Mouse (Mus musculus) left cerebral cortex, postnatal 25 days (tissue): ENCODE measurements around the gene Sema3f. TPM values are rescaled to one million over a fixed set of nuclear protein-coding genes. Genes with fewer than 3 reads are reported as not detected.
A peak's percentile ranks its signal among the peaks of the same experiment; 100 is the strongest.

Source experiments
- DNase-seq, 2 experiments: peaks; one replicate each; pipeline ENCODE4 v3.0.0; 2022; ENCODE audit warnings: low spot score in 2 of 2, mixed read lengths in 1 of 2
- intact Hi-C: fragments of 180-260 bp; cut with DNase I; formaldehyde crosslinking; loops from one replicate; pipeline ENCODE4 v1.15.1; 2025
- total RNA-seq, 2 experiments: library from RNA; stranded (reverse); gene quantifications; 2 replicates each; pipeline ENCODE4 v1.2.3; 2021

Sema3f gene
- total RNA-seq, 2 experiments from 2014 or later: 16.6 to 17.8 TPM

DNA sequence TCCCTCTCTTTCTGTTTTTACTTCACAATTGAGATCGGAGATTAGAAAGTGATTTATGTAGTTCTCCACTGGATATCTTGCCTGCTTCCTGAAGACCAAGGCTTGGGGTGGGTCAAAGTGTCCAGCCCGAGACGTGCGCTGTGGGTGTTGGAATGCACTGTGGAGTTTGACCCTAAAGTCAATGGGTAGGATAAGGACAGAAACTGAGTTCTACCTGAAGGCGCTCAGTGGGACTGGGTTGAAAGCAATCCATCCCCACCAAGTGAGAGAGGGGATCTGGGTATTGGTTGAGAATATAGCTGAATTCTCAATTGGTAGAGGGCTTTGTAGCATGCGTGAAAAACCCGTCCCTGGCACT, 65.1 kb downstream of the Sema3f start:
- intact Hi-C loops: loop anchor here (1.0 to 5.0 kb wide), 2 partner anchors 31 to 92 kb away; no protein-coding TSS in a partner anchor
- DNase-seq: no peak

- DNase-seq: peak; percentile 92
- intact Hi-C loops: loop anchor here (1.0 to 5.0 kb wide), 4 partner anchors 18 to 93 kb away; no protein-coding TSS in a partner anchor
Observed at GRCm38 (mm10) chr9:107644495-107645152, 65.7 kb downstream of the Sema3f start.

GRCm38 (mm10) chr9:107643544-107644214, 66.6 kb downstream of the Sema3f start:
- intact Hi-C loops: loop anchor here (1.0 kb wide), 2 partner anchors 17 to 41 kb away; no protein-coding TSS in a partner anchor
- DNase-seq: no peak

DNA sequence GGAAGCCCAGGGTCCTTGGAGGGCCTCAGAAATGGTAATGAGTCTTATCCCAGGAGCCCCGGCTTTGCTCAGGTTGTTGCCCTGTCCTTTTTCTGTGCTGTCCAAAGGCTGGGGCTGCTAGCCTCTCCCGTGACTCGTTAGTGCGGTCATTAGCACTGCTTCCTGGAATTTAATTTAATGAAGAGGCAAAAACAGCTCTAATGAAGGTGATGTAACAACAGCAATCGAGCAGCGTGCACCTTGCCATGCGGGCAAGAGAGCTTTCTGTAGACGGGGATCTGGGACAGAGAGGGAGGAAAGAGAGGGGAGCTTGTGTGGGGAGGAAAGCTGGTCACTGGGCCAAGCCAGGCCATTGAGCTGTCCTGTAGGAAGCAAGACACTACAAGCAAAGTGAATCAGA, 68.6 kb downstream of the Sema3f start:
- DNase-seq: no peak
- intact Hi-C loops: no loop called here

- DNase-seq: peak in 1 of 2 experiments; percentile 52
- intact Hi-C loops: no loop called here
Observed at GRCm38 (mm10) chr9:107640257-107640772, 70.0 kb downstream of the Sema3f start.

DNA sequence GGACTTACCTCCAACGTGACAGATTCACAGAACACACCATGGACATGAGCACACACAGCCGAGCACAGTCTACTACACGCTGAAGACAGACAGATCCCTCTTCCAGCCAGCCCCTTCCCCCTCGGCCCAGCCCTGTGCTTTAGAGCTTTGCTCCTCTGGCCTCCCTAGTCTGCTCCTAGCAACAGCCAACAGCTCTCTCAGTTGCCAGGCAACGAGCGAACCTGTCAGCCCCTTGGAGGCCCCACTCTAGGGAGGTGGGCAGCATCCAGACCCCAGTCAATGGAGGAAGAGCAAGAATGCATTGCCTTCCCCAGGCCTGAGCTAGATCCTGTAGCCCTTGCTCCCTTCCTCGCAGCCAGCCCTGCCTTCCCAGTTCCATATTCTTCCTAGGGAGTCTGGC, 73.2 kb downstream of the Sema3f start:
- no peak for DNase-seq
- intact Hi-C loops: no loop called here

- intact Hi-C loops: no loop called here
Observed at GRCm38 (mm10) chr9:107635279-107636028, 74.8 kb downstream of the Sema3f start, which contains the start of gene Gnai2. Gene Gnai2 (minus strand): TSS chr9:107635367.

GRCm38 (mm10) chr9:107634406-107635278, 75.6 kb downstream of the Sema3f start:
- intact Hi-C loops: no loop called here
- DNase-seq: no peak

More at GRCm38 (mm10) chr9:107635279-107636028, 74.8 kb downstream of the Sema3f start, which contains the start of gene Gnai2:
- peak; percentile 90 to 97 for DNase-seq

- intact Hi-C loops: no loop called here
- no peak for DNase-seq
Observed at GRCm38 (mm10) chr9:107633661-107634405, 76.4 kb downstream of the Sema3f start.

DNA sequence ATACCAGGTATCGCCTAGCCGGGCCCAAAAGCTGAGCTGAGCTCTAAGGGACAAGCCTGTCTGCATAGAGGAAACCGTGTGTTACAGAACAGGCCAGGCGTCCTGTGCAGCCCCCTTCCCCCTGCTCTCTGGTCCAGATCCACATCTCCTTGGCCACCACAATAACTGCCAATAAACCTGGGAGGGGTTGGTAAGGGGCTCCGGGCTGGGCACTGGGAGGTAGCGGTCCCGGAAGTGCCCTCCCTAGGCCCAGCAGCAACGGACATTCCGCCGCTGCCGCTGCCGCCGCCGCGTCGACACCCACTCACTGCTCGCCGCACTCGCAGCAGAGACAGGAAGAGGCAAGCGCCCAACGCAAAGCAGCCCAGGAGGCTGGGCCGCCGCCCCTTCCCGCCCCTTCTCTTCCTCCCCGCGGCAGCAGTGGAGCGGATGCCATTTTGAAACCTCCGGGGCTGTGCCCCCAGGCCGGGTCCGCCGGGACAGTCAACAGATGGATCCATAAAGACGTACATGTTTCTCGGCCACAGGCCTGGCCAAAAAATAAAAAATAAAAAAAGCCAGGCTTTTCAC, 77.1 kb downstream of the Sema3f start:
- intact Hi-C loops: no loop called here

DNA sequence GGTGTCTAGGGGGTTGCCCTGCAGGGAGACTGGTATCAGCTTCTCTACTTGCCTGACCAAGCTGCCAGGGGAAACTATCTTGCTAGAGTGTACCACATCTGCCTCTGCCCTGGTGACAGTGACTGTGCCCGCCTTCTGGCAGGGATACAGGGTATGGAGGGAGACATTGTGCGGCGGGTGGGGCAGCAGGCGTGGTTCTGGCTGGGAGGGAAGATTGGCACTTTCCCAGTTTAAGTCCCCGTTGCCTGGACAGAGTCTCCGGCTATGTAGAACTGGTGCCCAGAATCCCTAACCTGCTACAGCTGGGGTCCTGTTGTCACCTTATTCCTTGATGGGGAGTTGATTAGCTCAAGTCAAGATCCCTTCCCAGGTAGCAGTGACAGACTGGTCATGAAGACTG, 77.8 kb downstream of the Sema3f start:
- intact Hi-C loops: no loop called here
- no peak for DNase-seq

More for the DNA sequence above, 77.1 kb downstream of the Sema3f start:
- peak; percentile 82 to 84 for DNase-seq

DNA sequence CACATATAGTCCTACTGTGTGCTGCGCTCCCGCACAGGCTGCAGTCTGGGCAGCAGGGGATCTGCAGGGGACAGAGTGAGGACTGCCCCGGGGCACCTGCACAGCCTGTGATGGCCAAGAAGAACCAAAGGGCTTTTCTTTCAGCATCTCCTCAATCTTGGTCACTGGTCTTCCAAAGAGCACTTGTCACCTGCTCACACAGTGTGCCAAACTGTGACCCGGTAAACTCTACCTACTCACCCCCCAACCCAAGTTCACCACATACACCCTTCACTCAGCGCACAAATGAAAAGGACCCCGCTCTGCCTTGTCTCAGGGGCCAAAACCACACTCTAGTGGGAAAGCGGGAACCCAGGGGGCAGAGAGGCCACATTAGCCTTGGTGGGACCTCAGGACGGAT, 78.4 kb downstream of the Sema3f start:
- no peak for DNase-seq
- intact Hi-C loops: no loop called here

Other genes starting within 250 kb of the Sema3f start
- 10 to 100 TPM; 33.3 to 36.5 TPM for gene Tmem115, start 176.5 kb downstream of the Sema3f start, total RNA-seq
- 10 to 100 TPM; 16.2 to 17.4 TPM for gene Cyb561d2, start 168.3 kb downstream of the Sema3f start, total RNA-seq
- 10 to 100 TPM; 40.4 to 41.7 TPM for gene Nprl2, start 168.2 kb downstream of the Sema3f start, total RNA-seq
- gene Zmynd10, start 163.2 kb downstream of the Sema3f start, total RNA-seq: 1 to 10 TPM; 4.0 to 5.6 TPM
- 10 to 100 TPM; 14.3 to 17.4 TPM for gene Rassf1, start 158.9 kb downstream of the Sema3f start, total RNA-seq
- gene Tusc2, start 147.2 kb downstream of the Sema3f start, total RNA-seq: 10 to 100 TPM; 86.5 to 94.7 TPM
- gene Hyal2, start 142.5 kb downstream of the Sema3f start, total RNA-seq: 10 to 100 TPM in 1 of 2 experiments, 1 to 10 TPM in 1; 9.3 to 10.1 TPM
- 1 to 10 TPM; 5.0 to 7.4 TPM for gene Hyal1, start 133.5 kb downstream of the Sema3f start, total RNA-seq
- 10 to 100 TPM; 10.8 to 11.3 TPM for gene Naa80, start 131.6 kb downstream of the Sema3f start, total RNA-seq
- 1 to 10 TPM in 1 of 2 experiments, under 1 TPM in 1; 0.96 to 1.1 TPM for gene Hyal3, start 129.7 kb downstream of the Sema3f start, total RNA-seq
- gene Ifrd2, start 122.8 kb downstream of the Sema3f start, total RNA-seq: 10 to 100 TPM; 11.1 to 13.3 TPM
- 1 to 10 TPM; 3.4 to 3.5 TPM for gene Sema3b, start 101.2 kb downstream of the Sema3f start, total RNA-seq
- 100 to 1,000 TPM; 214 to 221 TPM for gene Gnai2, start 75.1 kb downstream of the Sema3f start, total RNA-seq
- 10 to 100 TPM; 69.9 to 81.4 TPM for gene Slc38a3, start 40.9 kb downstream of the Sema3f start, total RNA-seq
- gene Gnat1, start 30.8 kb downstream of the Sema3f start, total RNA-seq: under 1 TPM; 0.18 to 0.21 TPM
- gene Rbm5, start 60.5 kb upstream of the Sema3f start, total RNA-seq: 100 to 1,000 TPM; 122 to 155 TPM
- 10 to 100 TPM; 57.0 to 65.0 TPM for gene Rbm6, start 162.8 kb upstream of the Sema3f start, total RNA-seq
- 10 to 100 TPM; 22.2 to 25.4 TPM for gene Mon1a, start 177.7 kb upstream of the Sema3f start, total RNA-seq
- 1 to 10 TPM in 1 of 2 experiments, under 1 TPM in 1; 0.69 to 1.3 TPM for gene Mst1r, start 196.4 kb upstream of the Sema3f start, total RNA-seq
- gene Actl11, start 218.0 kb upstream of the Sema3f start, total RNA-seq: not detected
- gene Camkv, start 225.2 kb upstream of the Sema3f start, total RNA-seq: 100 to 1,000 TPM; 352 to 354 TPM
- gene Traip, start 239.7 kb upstream of the Sema3f start, total RNA-seq: 10 to 100 TPM in 1 of 2 experiments, 1 to 10 TPM in 1; 9.5 to 14.9 TPM